In the genomic region with DNA sequence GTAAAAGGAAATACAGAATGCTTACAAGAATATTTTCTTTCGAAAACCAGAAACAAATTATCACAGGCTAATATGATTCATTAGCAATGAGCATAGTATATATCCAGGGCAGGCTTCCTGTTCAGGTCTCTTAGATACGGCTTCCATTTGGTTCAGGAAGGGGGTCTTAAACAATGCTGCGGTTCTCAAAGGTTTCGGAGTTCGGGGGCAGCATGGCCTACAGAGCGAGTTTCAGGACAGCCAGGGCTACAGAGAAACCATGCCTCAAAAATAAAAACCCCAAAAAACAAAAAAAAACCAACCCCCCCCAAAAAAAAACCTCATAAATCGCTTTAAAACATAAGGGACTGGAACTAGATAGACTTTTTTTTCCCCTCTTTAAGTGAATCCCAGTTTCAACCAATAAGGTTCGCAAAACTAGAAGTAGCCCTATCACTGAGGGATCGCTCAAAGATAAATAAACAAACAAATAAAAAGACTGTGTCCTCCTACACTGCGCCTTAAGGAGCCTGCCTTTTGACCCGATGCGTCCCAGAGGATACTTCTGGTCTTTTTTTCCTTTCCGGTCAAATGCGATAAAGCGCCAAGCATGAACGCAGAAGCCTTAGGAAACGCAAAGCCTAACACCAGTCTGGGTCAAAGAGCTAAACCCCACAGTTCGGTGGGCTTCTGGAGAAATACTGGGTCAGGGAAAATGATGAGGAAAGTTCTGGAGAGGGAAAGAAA, we compare ENCODE assay signal across 8 mouse cellular contexts. TPM values are rescaled to one million over a fixed set of nuclear protein-coding genes. Genes with fewer than 3 reads are reported as not detected.
DNase-seq lines count a peak whose midpoint lies in the region; ATAC-seq and TF ChIP-seq lines count a peak whose summit lies in the region.

No protein-coding gene starts in this region.

- peak overlapping the region; percentile 98 for H3K27ac ChIP-seq in left cerebral cortex, adult 2 months
- peak overlapping the region; percentile 97 for H3K27ac ChIP-seq in hindbrain, embryonic 11.5 days (ENCODE audit: low read depth, low read length)
- peak overlapping the region; percentile 98 for H3K27ac ChIP-seq in midbrain, embryonic 14.5 days (replicated peaks; ENCODE audit: low read depth, low read length)

- peak; percentile 48 for ATAC-seq in hindbrain, embryonic 11.5 days (ENCODE audit: low FRiP score)
- ATAC-seq in midbrain, embryonic 14.5 days (ENCODE audit: low FRiP score, low TSS enrichment): no peak

- peak overlapping the region; percentile 69 for H3K4me2 ChIP-seq in hindbrain, embryonic 11.5 days (replicated peaks; ENCODE audit: low read depth, low read length)
- peak overlapping the region; percentile 89 for H3K4me2 ChIP-seq in midbrain, embryonic 14.5 days (ENCODE audit: low read length)

- no peak for DNase-seq in left cerebral cortex, adult 2 months (ENCODE audit: extremely low spot score in 1 of 2, low spot score in 2 of 2)
- DNase-seq in left cerebral cortex, adult 8-10 months (ENCODE audit: low spot score in 2 of 2): no peak
- peak; percentile 47 for DNase-seq in brain, embryonic 14.5 days (ENCODE audit: low read depth)
- peak; percentile 51 for DNase-seq in hindbrain, embryonic 11.5 days (ENCODE audit: low spot score)
- peak; percentile 39 for DNase-seq in midbrain, embryonic 14.5 days
- no peak for DNase-seq in frontal cortex, postnatal 36 days (ENCODE audit: low spot score in 2 of 2)
- no peak for DNase-seq in urinary bladder, postnatal 4 days (ENCODE audit: low spot score in 2 of 2)
- DNase-seq in adrenal gland, postnatal 25 days: no peak

- intact Hi-C loops in left cerebral cortex, adult 2 months (cut with DNase I): loop anchor here (1.0 to 10.0 kb wide), 3 partner anchors 74 to 326 kb away; partner anchors contain the start of gene Denr

- no peak for TF ChIP-seq POLR2A in brain, embryonic 14.5 days (IDR thresholded peaks at IDR 0.05; ENCODE audit: borderline replicate concordance, extremely low read depth, insufficient read depth, insufficient read length, poor library complexity, severe bottlenecking)

- H3K4me3 ChIP-seq in left cerebral cortex, adult 2 months: peak overlapping the region; percentile 64
- H3K4me3 ChIP-seq in hindbrain, embryonic 11.5 days (ENCODE audit: low read depth, low read length): peak overlapping the region; percentile 72
- H3K4me3 ChIP-seq in midbrain, embryonic 14.5 days (replicated peaks; ENCODE audit: low read depth, low read length): peak overlapping the region; percentile 66

- under 1% methylated on average over 18 of the region's 18 CpGs for WGBS in hindbrain, embryonic 11.5 days
- WGBS in midbrain, embryonic 14.5 days: under 1% methylated on average over 18 of the region's 18 CpGs

- peak overlapping the region; percentile 70 for H3K9ac ChIP-seq in hindbrain, embryonic 11.5 days (ENCODE audit: low read depth, low read length)
- peak overlapping the region; percentile 67 for H3K9ac ChIP-seq in midbrain, embryonic 14.5 days (replicated peaks; ENCODE audit: low read length)

- peaks cover 6% of the 10 kb centered on the region for H3K4me1 ChIP-seq in hindbrain, embryonic 11.5 days (replicated peaks; ENCODE audit: control insufficient read depth, insufficient read depth, low read length)
- peaks cover 25% of the 10 kb centered on the region for H3K4me1 ChIP-seq in midbrain, embryonic 14.5 days (ENCODE audit: control insufficient read depth, insufficient read depth, low read length)

- TF ChIP-seq CTCF in left cerebral cortex, adult 2 months (IDR thresholded peaks at IDR 0.05): no peak
- no peak for TF ChIP-seq CTCF in brain, embryonic 14.5 days (IDR thresholded peaks at IDR 0.05; ENCODE audit: borderline replicate concordance, extremely low read depth, insufficient read depth, insufficient read length)

- no peaks in the 10 kb centered on the region for H3K27me3 ChIP-seq in hindbrain, embryonic 11.5 days (ENCODE audit: control insufficient read depth, insufficient read depth, low read length)
- no peaks in the 10 kb centered on the region for H3K27me3 ChIP-seq in midbrain, embryonic 14.5 days (ENCODE audit: control insufficient read depth, insufficient read depth, low read length)

- H3K9me3 ChIP-seq in hindbrain, embryonic 11.5 days (ENCODE audit: control insufficient read depth, low read length): no peaks in the 10 kb centered on the region
- H3K9me3 ChIP-seq in midbrain, embryonic 14.5 days (ENCODE audit: control insufficient read depth, low read length): no peaks in the 10 kb centered on the region

- H3K36me3 ChIP-seq in hindbrain, embryonic 11.5 days (ENCODE audit: control insufficient read depth, insufficient read depth, low read length): no peaks in the 10 kb centered on the region
- peaks cover 18% of the 10 kb centered on the region for H3K36me3 ChIP-seq in midbrain, embryonic 14.5 days (ENCODE audit: control insufficient read depth, insufficient read depth, low read length)

RNA-seq across cellular contexts. Expression of gene Rsrc2, which starts 0.7 kb away (rescaled TPM):
- 10 to 100 TPM; 84.2 to 84.8 TPM for total RNA-seq in left cerebral cortex, adult 2 months (2021)
- total RNA-seq in left cerebral cortex, adult 8-10 months (2022): 10 to 100 TPM; 66.7 to 90.2 (median 78.9) TPM
- polyA plus RNA-seq in brain, embryonic 14.5 days (2012; rRNA removed): 112 and 115 TPM in 2 replicates
- polyA plus RNA-seq in hindbrain, embryonic 11.5 days (2014; fragmentation: Nextera tagmentation; extraction: Ambion mirVana): 165 and 183 TPM in 2 replicates
- 137 and 138 TPM in 2 replicates for polyA plus RNA-seq in midbrain, embryonic 14.5 days (2014; fragmentation: Nextera tagmentation; extraction: Ambion mirVana)
- total RNA-seq in adrenal gland, postnatal 25 days (2021): 96.8 and 108 TPM in 2 replicates

RNA-seq across cellular contexts. Expression of gene Kntc1, which starts 1.0 kb away (rescaled TPM):
- 1 to 10 TPM in 1 of 2 experiments, under 1 TPM in 1; 0.68 to 1.1 TPM for total RNA-seq in left cerebral cortex, adult 2 months (2021)
- 1 to 10 TPM in 1 of 4 experiments, under 1 TPM in 3; 0.48 to 1.4 (median 0.74) TPM for total RNA-seq in left cerebral cortex, adult 8-10 months (2022)
- polyA plus RNA-seq in brain, embryonic 14.5 days (2012; rRNA removed): 10.3 and 17.5 TPM in 2 replicates
- 27.0 and 30.5 TPM in 2 replicates for polyA plus RNA-seq in hindbrain, embryonic 11.5 days (2014; fragmentation: Nextera tagmentation; extraction: Ambion mirVana)
- 4.0 and 5.6 TPM in 2 replicates for polyA plus RNA-seq in midbrain, embryonic 14.5 days (2014; fragmentation: Nextera tagmentation; extraction: Ambion mirVana)
- 7.1 and 7.2 TPM in 2 replicates for total RNA-seq in adrenal gland, postnatal 25 days (2021)

RNA-seq across cellular contexts. Expression of gene Zcchc8, which starts 27.6 kb away (rescaled TPM):
- total RNA-seq in left cerebral cortex, adult 2 months (2021): 10 to 100 TPM; 40.5 to 47.3 TPM
- total RNA-seq in left cerebral cortex, adult 8-10 months (2022): 10 to 100 TPM; 30.4 to 48.8 (median 44.5) TPM
- polyA plus RNA-seq in brain, embryonic 14.5 days (2012; rRNA removed): 79.2 and 91.8 TPM in 2 replicates
- 73.4 and 83.6 TPM in 2 replicates for polyA plus RNA-seq in hindbrain, embryonic 11.5 days (2014; fragmentation: Nextera tagmentation; extraction: Ambion mirVana)
- polyA plus RNA-seq in midbrain, embryonic 14.5 days (2014; fragmentation: Nextera tagmentation; extraction: Ambion mirVana): 56.5 and 80.0 TPM in 2 replicates
- 52.9 and 57.5 TPM in 2 replicates for total RNA-seq in adrenal gland, postnatal 25 days (2021)

Comparison
In these comparisons a context has a peak if more than half of its experiments do, and no peak if none do; other contexts are left out.
1. DNase-seq: peak in brain, embryonic 14.5 days (single experiment), hindbrain, embryonic 11.5 days (single experiment) and midbrain, embryonic 14.5 days (single experiment); none in left cerebral cortex, adult 2 months (0 of 2), left cerebral cortex, adult 8-10 months (0 of 2), frontal cortex, postnatal 36 days (0 of 2), urinary bladder, postnatal 4 days (0 of 2) and adrenal gland, postnatal 25 days (single experiment).
2. Peak in every context shown above with its lines, with median percentiles within 50 percentile points of each other: H3K27ac ChIP-seq and H3K4me3 ChIP-seq.